Mouse (Mus musculus) limb, embryonic 10.5 days (tissue): ENCODE results near the gene Nup210. TPM values are rescaled to one million over a fixed set of nuclear protein-coding genes. Genes with fewer than 3 reads are reported as not detected.
A peak's percentile ranks its signal among the peaks of the same experiment; 100 is the strongest.

Source experiments
- DNase-seq: peaks from one replicate; pipeline ENCODE4 v3.0.0-alpha.2; 2017; ENCODE audit warnings: low spot score
- H3K27ac ChIP-seq: fragments of 300-500 bp; sonication (generic); 2 replicates; pipeline ENCODE4 v1.5.1; 2016; ENCODE audit warnings: mild to moderate bottlenecking
- H3K27me3 ChIP-seq: fragments of 300-500 bp; sonication (generic); 2 replicates; pipeline ENCODE4 v1.6.1; 2016; ENCODE audit warnings: low read depth, mild to moderate bottlenecking; ENCODE audit not compliant: poor library complexity, severe bottlenecking
- H3K36me3 ChIP-seq: fragments of 300-500 bp; sonication (generic); 2 replicates; pipeline ENCODE4 v1.6.1; 2016; ENCODE audit warnings: mild to moderate bottlenecking, moderate library complexity
- H3K4me1 ChIP-seq: fragments of 300-500 bp; sonication (generic); 2 replicates; pipeline ENCODE4 v1.6.1; 2016
- H3K4me3 ChIP-seq: fragments of 300-500 bp; sonication (generic); 2 replicates; pipeline ENCODE4 v1.5.1; 2016; ENCODE audit warnings: mild to moderate bottlenecking, moderate library complexity
- H3K9me3 ChIP-seq: fragments of 300-500 bp; sonication (generic); replicated peaks from 2 replicates; pipeline ENCODE4 v1.6.1; 2016; ENCODE audit warnings: mild to moderate bottlenecking
- WGBS: fragments of 180-500 bp; shearing (Covaris S2); methylation state at CpG from one replicate; pipeline ENCODE4 v1.1.7; 2016; 5-methylcytosine and 5-hydroxymethylcytosine counted together
- polyA plus RNA-seq: library from polyadenylated mRNA; unstranded; fragments of >200 nt; fragmentation: Nextera tagmentation; extraction: Ambion mirVana; gene quantifications from 2 replicates; pipeline ENCODE4 v1.2.1, GENCODE M21; 2016

Nup210 gene
- polyA plus RNA-seq, result 7.2 and 10.7 TPM in 2 replicates

GRCm38 (mm10) chr6:91116244-91117145 lies at the start of gene Nup210:
Nup210 (minus strand) TSS chr6:91116829.
- Histone ChIP-seq H3K27me3 (peaks cover 37% of the 10 kb centered on the region), H3K4me3 (peak within 1 kb of the TSS; percentile 74), H3K27ac (peak within 1 kb of the TSS; percentile 85), H3K36me3 (no peaks in the 10 kb centered on the region), H3K4me1 (peaks cover 21% of the 10 kb centered on the region), H3K9me3 (no peaks in the 10 kb centered on the region)
- under 1% methylated on average over 93 of the region's 93 CpGs for WGBS
- peak; percentile 88 for DNase-seq

DNA sequence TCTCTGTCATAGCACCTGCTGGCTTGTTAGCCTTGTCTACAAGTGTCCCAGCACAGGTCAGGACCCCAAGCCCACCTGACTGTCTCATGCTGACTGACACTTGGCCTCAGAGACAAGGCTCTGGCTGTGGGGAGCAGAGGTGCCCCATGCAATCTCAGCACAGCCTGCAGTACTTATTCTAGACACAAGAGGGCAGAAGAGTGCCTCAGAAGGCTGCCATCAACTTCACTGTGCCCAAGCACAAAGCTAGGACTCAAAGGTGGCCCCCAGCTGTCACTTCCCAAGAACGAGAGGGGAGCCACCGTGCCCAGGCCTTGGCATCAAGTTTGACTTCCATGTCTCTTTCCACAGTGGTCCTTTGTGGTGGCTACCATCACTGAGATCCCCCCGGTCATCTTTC lies 48.6 kb upstream of the Nup210 start:
- Histone ChIP-seq H3K36me3 (peaks cover 25% of the 10 kb centered on the region), H3K27ac (no peak overlapping the region), H3K27me3 (no peaks in the 10 kb centered on the region), H3K9me3 (no peaks in the 10 kb centered on the region), H3K4me1 (peaks cover 17% of the 10 kb centered on the region), H3K4me3 (no peak overlapping the region)
- peak; percentile 81 for DNase-seq
- WGBS, result 38% methylated on average over 3 of the region's 3 CpGs

- WGBS, result 86% methylated on average over 2 of the region's 2 CpGs
- H3K4me1 ChIP-seq, result peaks cover 21% of the 10 kb centered on the region
- H3K27me3 ChIP-seq, result no peaks in the 10 kb centered on the region
- H3K27ac ChIP-seq, result no peak overlapping the region
- no peak overlapping the region for H3K4me3 ChIP-seq
- DNase-seq, result no peak
- H3K9me3 ChIP-seq, result no peaks in the 10 kb centered on the region
- H3K36me3 ChIP-seq, result peaks cover 25% of the 10 kb centered on the region
Measured at GRCm38 (mm10) chr6:91164584-91164983, 48.0 kb upstream of the Nup210 start.

- DNase-seq, result no peak
- no peaks in the 10 kb centered on the region for H3K27me3 ChIP-seq
- peaks cover 33% of the 10 kb centered on the region for H3K4me1 ChIP-seq
- peaks cover 21% of the 10 kb centered on the region for H3K36me3 ChIP-seq
- 77% methylated on average over 5 of the region's 5 CpGs for WGBS
- H3K27ac ChIP-seq, result 0 out of 2 replicates have a peak overlapping the region, but pooled peaks have one; percentile 16
- H3K4me3 ChIP-seq, result no peak overlapping the region
- no peaks in the 10 kb centered on the region for H3K9me3 ChIP-seq
Measured at GRCm38 (mm10) chr6:91163195-91163911, 46.7 kb upstream of the Nup210 start.

- DNase-seq, result no peak
- Histone ChIP-seq H3K27me3 (no peaks in the 10 kb centered on the region), H3K27ac (no peak overlapping the region), H3K9me3 (no peaks in the 10 kb centered on the region), H3K4me3 (no peak overlapping the region), H3K4me1 (peaks cover 44% of the 10 kb centered on the region), H3K36me3 (peaks cover 17% of the 10 kb centered on the region)
- 80% methylated on average over 5 of the region's 5 CpGs for WGBS
Measured at GRCm38 (mm10) chr6:91162314-91162713, 45.7 kb upstream of the Nup210 start.

GRCm38 (mm10) chr6:91161506-91162235 lies 45.0 kb upstream of the Nup210 start:
- H3K4me3 ChIP-seq, result no peak overlapping the region
- no peak overlapping the region for H3K27ac ChIP-seq
- H3K36me3 ChIP-seq, result peaks cover 15% of the 10 kb centered on the region
- DNase-seq, result no peak
- WGBS, result 81% methylated on average over 6 of the region's 6 CpGs
- peaks cover 50% of the 10 kb centered on the region for H3K4me1 ChIP-seq
- H3K27me3 ChIP-seq, result no peaks in the 10 kb centered on the region
- no peaks in the 10 kb centered on the region for H3K9me3 ChIP-seq

DNA sequence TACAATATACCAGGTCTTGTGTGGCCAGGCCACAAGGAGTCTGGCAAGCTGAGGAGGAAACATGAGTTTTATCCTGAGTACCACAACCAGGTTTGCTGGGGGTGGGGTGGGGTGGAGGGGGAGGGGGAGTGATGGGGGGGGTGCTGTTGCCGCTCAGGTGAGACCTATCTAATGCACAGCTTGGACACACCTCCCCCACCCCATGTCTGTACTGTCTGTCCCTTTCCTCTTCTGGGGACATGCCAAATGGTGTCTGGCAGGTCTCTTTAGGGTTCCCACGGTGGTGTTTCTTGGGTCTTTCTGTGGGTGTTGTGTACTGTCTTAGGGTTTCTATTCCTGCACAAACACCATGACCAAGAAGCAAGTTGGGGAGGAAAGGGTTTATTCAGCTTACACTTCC lies 44.3 kb upstream of the Nup210 start:
- Histone ChIP-seq H3K36me3 (peaks cover 11% of the 10 kb centered on the region), H3K4me1 (peaks cover 57% of the 10 kb centered on the region)

GRCm38 (mm10) chr6:91160399-91160798 lies 43.8 kb upstream of the Nup210 start:
- 44% methylated on average over 3 of the region's 3 CpGs for WGBS
- Histone ChIP-seq H3K27me3 (no peaks in the 10 kb centered on the region; the same call in 1 of the 2 replicates), H3K27ac (peak overlapping the region; percentile 50), H3K9me3 (no peaks in the 10 kb centered on the region), H3K4me1 (peaks cover 58% of the 10 kb centered on the region), H3K36me3 (peaks cover 9% of the 10 kb centered on the region; the same call in 1 of the 2 replicates), H3K4me3 (no peak overlapping the region; the same call in 1 of the 2 replicates)
- no peak for DNase-seq

More for the DNA sequence above, 44.3 kb upstream of the Nup210 start:
- no peaks in the 10 kb centered on the region for H3K27me3 ChIP-seq
- H3K4me3 ChIP-seq, result no peak overlapping the region
- 79% methylated on average over 2 of the region's 2 CpGs for WGBS
- H3K27ac ChIP-seq, result no peak overlapping the region
- DNase-seq, result no peak
- no peaks in the 10 kb centered on the region for H3K9me3 ChIP-seq

DNA sequence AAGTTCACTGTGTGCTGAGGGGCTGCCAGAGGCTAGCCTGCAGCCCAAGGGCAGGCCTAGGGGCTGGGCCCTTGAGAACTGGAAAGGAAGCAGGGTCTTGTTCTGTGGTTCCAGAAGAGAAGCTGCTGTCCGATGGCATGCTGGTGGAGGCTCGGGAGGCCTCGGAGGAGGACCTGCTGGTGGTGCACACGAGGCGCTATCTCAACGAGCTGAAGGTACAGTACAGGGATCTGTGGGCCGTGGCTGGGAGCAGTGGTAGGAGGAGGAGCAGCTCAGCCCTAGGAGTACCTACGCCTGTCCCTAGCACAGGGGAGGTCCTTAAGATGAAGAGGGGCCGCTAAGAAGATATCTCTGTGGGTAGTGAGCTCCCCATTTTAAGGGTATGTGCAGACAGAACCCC lies 42.4 kb upstream of the Nup210 start:
- Histone ChIP-seq H3K9me3 (no peaks in the 10 kb centered on the region), H3K27me3 (no peaks in the 10 kb centered on the region; the same call in 1 of the 2 replicates), H3K4me3 (peak overlapping the region; percentile 12; the same call in 1 of the 2 replicates), H3K36me3 (peaks cover 9% of the 10 kb centered on the region; the same call in 1 of the 2 replicates), H3K4me1 (peaks cover 63% of the 10 kb centered on the region), H3K27ac (peak overlapping the region; percentile 95)
- WGBS, result 82% methylated on average over 9 of the region's 9 CpGs
- no peak for DNase-seq

DNA sequence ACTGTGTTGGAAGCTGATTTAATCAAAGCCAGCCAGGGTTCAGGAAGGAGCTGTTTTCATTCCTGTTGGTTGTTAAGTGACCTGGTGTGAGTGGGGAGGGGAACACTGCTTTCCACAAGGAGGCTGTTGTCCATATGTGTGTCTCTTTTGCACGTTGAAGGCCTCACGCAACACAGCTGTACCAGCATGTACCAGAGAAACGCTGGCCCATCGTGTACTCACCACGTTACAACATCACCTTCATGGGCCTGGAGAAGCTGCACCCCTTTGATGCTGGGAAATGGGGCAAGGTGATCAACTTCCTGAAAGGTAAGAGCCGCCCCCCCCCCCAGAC lies 40.6 kb upstream of the Nup210 start:
- Histone ChIP-seq H3K27ac (peak overlapping the region; percentile 95), H3K9me3 (no peaks in the 10 kb centered on the region), H3K4me3 (peak overlapping the region; percentile 78), H3K36me3 (peaks cover 6% of the 10 kb centered on the region; the same call in 1 of the 2 replicates), H3K4me1 (peaks cover 78% of the 10 kb centered on the region), H3K27me3 (peaks cover 2% of the 10 kb centered on the region; the same call in 1 of the 2 replicates)
- no peak for DNase-seq
- 41% methylated on average over 6 of the region's 6 CpGs for WGBS

- Histone ChIP-seq H3K4me1 (peaks cover 74% of the 10 kb centered on the region), H3K4me3 (peak within 1 kb of the TSS; percentile 78)
- under 1% methylated on average over 42 of the region's 42 CpGs for WGBS
Measured at GRCm38 (mm10) chr6:91156554-91157236, 40.1 kb upstream of the Nup210 start, which contains the start of gene Hdac11. Hdac11 (plus strand) TSS chr6:91156665.

DNA sequence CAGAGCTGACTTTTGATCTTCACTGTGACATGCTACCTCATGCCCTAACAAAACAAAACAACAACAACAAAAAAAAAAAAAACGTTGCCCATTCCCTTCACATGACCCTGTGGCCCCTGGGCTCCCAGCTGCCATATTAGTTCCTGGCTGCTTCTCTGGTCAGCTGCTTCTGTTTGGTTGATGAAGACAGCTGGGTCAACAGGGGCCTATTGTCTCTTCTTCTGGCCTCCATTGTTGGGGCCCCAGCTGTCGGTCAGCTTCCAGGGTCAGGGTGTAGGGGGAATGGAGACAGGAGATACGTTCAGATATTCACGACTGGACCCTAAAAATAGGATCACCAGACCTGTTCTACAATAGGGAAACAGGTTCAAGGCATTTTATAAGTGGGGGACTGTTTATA lies 39.4 kb upstream of the Nup210 start:
- WGBS, result 30% methylated on average over 4 of the region's 4 CpGs
- no peak for DNase-seq
- Histone ChIP-seq H3K27me3 (peaks cover 5% of the 10 kb centered on the region; the same call in 1 of the 2 replicates), H3K4me3 (peak overlapping the region; percentile 78), H3K4me1 (peaks cover 69% of the 10 kb centered on the region), H3K36me3 (peaks cover 6% of the 10 kb centered on the region; the same call in 1 of the 2 replicates), H3K27ac (peak overlapping the region; percentile 95; the same call in 1 of the 2 replicates), H3K9me3 (no peaks in the 10 kb centered on the region)

More at GRCm38 (mm10) chr6:91156554-91157236, 40.1 kb upstream of the Nup210 start, which contains the start of gene Hdac11:
- no peaks in the 10 kb centered on the region for H3K9me3 ChIP-seq
- peak; percentile 89 for DNase-seq
- H3K27ac ChIP-seq, result peak within 1 kb of the TSS; percentile 95
- peaks cover 6% of the 10 kb centered on the region; the same call in 1 of the 2 replicates for H3K36me3 ChIP-seq
- H3K27me3 ChIP-seq, result peaks cover 5% of the 10 kb centered on the region; the same call in 1 of the 2 replicates
